Mouse (Mus musculus) kidney, embryonic 16.5 days (tissue): ENCODE measurements at regions not wholly inside any gene's neighbourhood (a gene's known extent, or its start where the extent isn't known, plus 50 kb on each side); places are given as distances from the start of the nearest gene placed in this dataset.
A peak's percentile ranks its signal among the peaks of the same experiment; 100 is the strongest.

Experiments used
- ATAC-seq: fragments of 200-750 bp; cut with Nextera tagmentation; 2 replicates; pipeline ENCODE4 v1.8.0; 2017; ENCODE audit warnings: moderate TSS enrichment; ENCODE audit not compliant: low FRiP score, low TSS enrichment
- H3K27ac ChIP-seq: fragments of 300-500 bp; sonication (generic); 2 replicates; pipeline ENCODE4 v1.5.1; 2014; ENCODE audit warnings: low read length
- H3K27me3 ChIP-seq: fragments of 300-500 bp; sonication (generic); 2 replicates; pipeline ENCODE4 v1.6.1; 2014; ENCODE audit warnings: low read length, control low read depth, mixed read lengths; ENCODE audit not compliant: insufficient read depth
- H3K36me3 ChIP-seq: fragments of 300-500 bp; sonication (generic); 2 replicates; pipeline ENCODE4 v1.6.1; 2014; ENCODE audit warnings: low read length, control low read depth, mixed read lengths; ENCODE audit not compliant: insufficient read depth
- H3K4me1 ChIP-seq: fragments of 300-500 bp; sonication (generic); 2 replicates; pipeline ENCODE4 v1.6.1; 2014; ENCODE audit warnings: low read length, control low read depth, mixed read lengths; ENCODE audit not compliant: insufficient read depth
- H3K4me2 ChIP-seq: fragments of 300-500 bp; sonication (generic); replicated peaks from 2 replicates; pipeline ENCODE4 v1.6.1; 2014; ENCODE audit warnings: low read depth, low read length
- H3K4me3 ChIP-seq: fragments of 300-500 bp; sonication (generic); 2 replicates; pipeline ENCODE4 v1.5.1; 2014; ENCODE audit warnings: mild to moderate bottlenecking, low read length
- H3K9ac ChIP-seq: fragments of 300-500 bp; sonication (generic); replicated peaks from 2 replicates; pipeline ENCODE4 v1.6.1; 2014; ENCODE audit warnings: low read length
- H3K9me3 ChIP-seq: fragments of 300-500 bp; sonication (generic); 2 replicates; pipeline ENCODE4 v1.6.1; 2016; ENCODE audit warnings: low read length, control low read depth
- WGBS: fragments of 180-500 bp; shearing (Covaris S2); extraction: QIAGEN DNeasy Blood & Tissue Kit; methylation state at CpG from one replicate; pipeline ENCODE4 v1.1.7; 2014; 5-methylcytosine and 5-hydroxymethylcytosine counted together

GRCm38 (mm10) chr16:95057596-95057995 lies 60.1 kb upstream of the Kcnj6 start:
- no peaks in the 10 kb centered on the region for H3K9me3 ChIP-seq
- no peak overlapping the region for H3K4me2 ChIP-seq
- H3K27ac ChIP-seq, result no peak overlapping the region
- H3K27me3 ChIP-seq, result no peaks in the 10 kb centered on the region
- ATAC-seq, result no peak
- H3K4me1 ChIP-seq, result no peaks in the 10 kb centered on the region
- H3K36me3 ChIP-seq, result no peaks in the 10 kb centered on the region
- WGBS, result 30% methylated on average over 1 of the region's 1 CpGs
- H3K4me3 ChIP-seq, result no peak overlapping the region
- no peak overlapping the region for H3K9ac ChIP-seq

GRCm38 (mm10) chr16:95064423-95064822 lies 66.9 kb upstream of the Kcnj6 start:
- WGBS, result 91% methylated on average over 6 of the region's 6 CpGs
- H3K27ac ChIP-seq, result no peak overlapping the region
- no peaks in the 10 kb centered on the region for H3K36me3 ChIP-seq
- no peak overlapping the region for H3K9ac ChIP-seq
- no peaks in the 10 kb centered on the region for H3K27me3 ChIP-seq
- no peak for ATAC-seq
- H3K4me3 ChIP-seq, result no peak overlapping the region
- H3K4me1 ChIP-seq, result no peaks in the 10 kb centered on the region
- no peak overlapping the region for H3K4me2 ChIP-seq
- H3K9me3 ChIP-seq, result no peaks in the 10 kb centered on the region

GRCm38 (mm10) chr16:95066687-95067086 lies 69.2 kb upstream of the Kcnj6 start:
- Histone ChIP-seq H3K9ac (no peak overlapping the region), H3K27me3 (no peaks in the 10 kb centered on the region), H3K4me1 (no peaks in the 10 kb centered on the region), H3K4me3 (no peak overlapping the region), H3K27ac (no peak overlapping the region), H3K36me3 (no peaks in the 10 kb centered on the region), H3K4me2 (no peak overlapping the region), H3K9me3 (no peaks in the 10 kb centered on the region)
- ATAC-seq, result no peak
- 86% methylated on average over 3 of the region's 3 CpGs for WGBS

GRCm38 (mm10) chr16:95092471-95093221 lies 95.1 kb upstream of the Kcnj6 start:
- Histone ChIP-seq H3K27ac (no peak overlapping the region), H3K4me3 (no peak overlapping the region), H3K9me3 (no peaks in the 10 kb centered on the region), H3K4me1 (no peaks in the 10 kb centered on the region), H3K27me3 (no peaks in the 10 kb centered on the region), H3K4me2 (no peak overlapping the region), H3K36me3 (no peaks in the 10 kb centered on the region), H3K9ac (no peak overlapping the region)
- WGBS, result 70% methylated on average over 6 of the region's 6 CpGs
- ATAC-seq, result no peak

GRCm38 (mm10) chr16:95093753-95094152 lies 96.3 kb upstream of the Kcnj6 start:
- Histone ChIP-seq H3K4me2 (no peak overlapping the region), H3K9me3 (no peaks in the 10 kb centered on the region), H3K27ac (no peak overlapping the region), H3K36me3 (no peaks in the 10 kb centered on the region), H3K4me3 (no peak overlapping the region), H3K9ac (no peak overlapping the region), H3K27me3 (no peaks in the 10 kb centered on the region), H3K4me1 (no peaks in the 10 kb centered on the region)
- 25% methylated on average over 10 of the region's 10 CpGs for WGBS
- ATAC-seq, result peak; percentile 78; the same call in 1 of the 2 replicates

- 29% methylated on average over 9 of the region's 9 CpGs for WGBS
- Histone ChIP-seq H3K4me3 (no peak overlapping the region), H3K9ac (no peak overlapping the region), H3K9me3 (no peaks in the 10 kb centered on the region), H3K27ac (no peak overlapping the region), H3K36me3 (no peaks in the 10 kb centered on the region), H3K27me3 (no peaks in the 10 kb centered on the region), H3K4me1 (no peaks in the 10 kb centered on the region), H3K4me2 (no peak overlapping the region)
- ATAC-seq, result no peak
Observed at GRCm38 (mm10) chr16:95100954-95101353, 103.5 kb upstream of the Kcnj6 start.

- Histone ChIP-seq H3K36me3 (no peaks in the 10 kb centered on the region), H3K4me2 (no peak overlapping the region), H3K4me3 (no peak overlapping the region), H3K27ac (no peak overlapping the region), H3K9ac (no peak overlapping the region), H3K27me3 (no peaks in the 10 kb centered on the region; the same call in 1 of the 2 replicates), H3K9me3 (no peaks in the 10 kb centered on the region), H3K4me1 (0 out of 2 replicates have a peak, but pooled peaks cover 2% of the 10 kb centered on the region)
- 27% methylated on average over 8 of the region's 8 CpGs for WGBS
- no peak for ATAC-seq
Observed at GRCm38 (mm10) chr16:95117531-95117930, 120.0 kb upstream of the Kcnj6 start.

- ATAC-seq, result no peak
- no peak overlapping the region for H3K9ac ChIP-seq
- H3K4me1 ChIP-seq, result 0 out of 2 replicates have a peak, but pooled peaks cover 2% of the 10 kb centered on the region
- H3K4me3 ChIP-seq, result no peak overlapping the region
- H3K4me2 ChIP-seq, result no peak overlapping the region
- H3K27ac ChIP-seq, result no peak overlapping the region
- H3K27me3 ChIP-seq, result no peaks in the 10 kb centered on the region; the same call in 1 of the 2 replicates
- WGBS, result 54% methylated on average over 4 of the region's 4 CpGs
- no peaks in the 10 kb centered on the region for H3K36me3 ChIP-seq
- H3K9me3 ChIP-seq, result no peaks in the 10 kb centered on the region
Observed at GRCm38 (mm10) chr16:95119293-95119692, 121.8 kb upstream of the Kcnj6 start.

GRCm38 (mm10) chr16:95122048-95122447 lies 124.5 kb upstream of the Kcnj6 start:
- Histone ChIP-seq H3K27ac (no peak overlapping the region), H3K4me1 (0 out of 2 replicates have a peak, but pooled peaks cover 2% of the 10 kb centered on the region), H3K36me3 (no peaks in the 10 kb centered on the region), H3K9ac (no peak overlapping the region), H3K9me3 (no peaks in the 10 kb centered on the region), H3K4me3 (no peak overlapping the region), H3K27me3 (no peaks in the 10 kb centered on the region; the same call in 1 of the 2 replicates), H3K4me2 (no peak overlapping the region)
- WGBS, result 7% methylated on average over 7 of the region's 7 CpGs
- no peak for ATAC-seq

- Histone ChIP-seq H3K4me2 (no peak overlapping the region), H3K9ac (no peak overlapping the region), H3K27ac (no peak overlapping the region), H3K4me3 (no peak overlapping the region), H3K36me3 (no peaks in the 10 kb centered on the region), H3K27me3 (no peaks in the 10 kb centered on the region), H3K9me3 (no peaks in the 10 kb centered on the region), H3K4me1 (no peaks in the 10 kb centered on the region)
- WGBS, result 3% methylated on average over 8 of the region's 8 CpGs
- no peak for ATAC-seq
Observed at GRCm38 (mm10) chr16:95127616-95128015, 129.7 kb upstream of the Kcnj15 start.
